Mouse (Mus musculus) thymus, adult 2 months (tissue): ENCODE measurements around the gene Dimt1. TPM values are rescaled to one million over a fixed set of nuclear protein-coding genes. Genes with fewer than 3 reads are reported as not detected.

ENCODE experiments used
- DNase-seq: peaks from one replicate; pipeline ENCODE4 v3.0.0; 2021
- H3K27ac ChIP-seq: fragments of 200-500 bp; 2 replicates; pipeline ENCODE4 v1.5.1; 2012; ENCODE audit warnings: low read length, control low read depth; ENCODE audit not compliant: control insufficient read depth, insufficient read depth
- H3K27me3 ChIP-seq: fragments of 200-500 bp; 2 replicates; pipeline ENCODE4 v1.6.1; 2012; ENCODE audit warnings: mild to moderate bottlenecking, low read length, moderate library complexity, mixed read lengths; ENCODE audit not compliant: control insufficient read depth, insufficient read depth
- H3K36me3 ChIP-seq: fragments of 200-500 bp; 2 replicates; pipeline ENCODE4 v1.6.1; 2012; ENCODE audit warnings: mild to moderate bottlenecking, low read length, moderate library complexity; ENCODE audit not compliant: control insufficient read depth, insufficient read depth
- H3K4me1 ChIP-seq: fragments of 200-500 bp; replicated peaks from 2 replicates; pipeline ENCODE4 v1.6.1; 2012; ENCODE audit warnings: low read length; ENCODE audit not compliant: control insufficient read depth, insufficient read depth
- H3K4me3 ChIP-seq: fragments of 200-500 bp; 2 replicates; pipeline ENCODE4 v1.5.1; 2012; ENCODE audit warnings: mild to moderate bottlenecking, low read length, control low read depth, moderate library complexity; ENCODE audit not compliant: control insufficient read depth, insufficient read depth
- CTCF ChIP-seq: fragments of 200-500 bp; IDR thresholded peaks from 2 replicates; pipeline ENCODE4 v1.5.1; 2012; ENCODE audit warnings: mild to moderate bottlenecking, control low read depth, low read length, moderate library complexity, borderline replicate concordance; ENCODE audit not compliant: control insufficient read depth, poor library complexity, insufficient read depth; ENCODE audit errors: extremely low read depth
- POLR2A ChIP-seq: fragments of 200-500 bp; IDR thresholded peaks from 2 replicates; pipeline ENCODE4 v1.6.1; 2012; ENCODE audit warnings: mild to moderate bottlenecking, low read length, control low read depth, moderate library complexity; ENCODE audit not compliant: control insufficient read depth, poor library complexity, insufficient read depth; ENCODE audit errors: extremely low read depth
- WGBS: fragments of 180-500 bp; shearing (Covaris S2); methylation state at CpG from one replicate; pipeline ENCODE4 v1.1.7; 2018; 5-methylcytosine and 5-hydroxymethylcytosine counted together
- polyA plus RNA-seq: library from polyadenylated mRNA; depleted of rRNA; stranded (reverse); fragments of >200 nt; gene quantifications from 2 replicates; pipeline ENCODE4 v1.2.3, GENCODE M21; 2012; rRNA removed

Gene Dimt1
- polyA plus RNA-seq, 1 experiment = 8.6 TPM

- TF ChIP-seq CTCF = no peak
- TF ChIP-seq POLR2A = no peak
- no peak for DNase-seq
- no peak overlapping the region for H3K27ac ChIP-seq
- H3K4me1 ChIP-seq = peaks cover 3% of the 10 kb centered on the region
- 94% methylated on average over 2 of the region's 2 CpGs for WGBS
- H3K36me3 ChIP-seq = no peaks in the 10 kb centered on the region
- no peak overlapping the region for H3K4me3 ChIP-seq
- H3K27me3 ChIP-seq = no peaks in the 10 kb centered on the region
These were observed 56.3 kb downstream of the Dimt1 start for GRCm38 (mm10) chr13:107003211-107003610.

- WGBS = 97% methylated on average over 4 of the region's 4 CpGs
- no peak overlapping the region for H3K4me3 ChIP-seq
- no peaks in the 10 kb centered on the region for H3K27me3 ChIP-seq
- H3K4me1 ChIP-seq = no peaks in the 10 kb centered on the region
- TF ChIP-seq CTCF (no peak), POLR2A (no peak)
- no peaks in the 10 kb centered on the region for H3K36me3 ChIP-seq
- no peak for DNase-seq
- no peak overlapping the region for H3K27ac ChIP-seq
These were observed 61.2 kb downstream of the Dimt1 start for GRCm38 (mm10) chr13:107008174-107008573.

Other genes starting within 250 kb of the Dimt1 start
- 20.8 and 25.1 TPM in 2 replicates for gene Ipo11, start 10.2 kb upstream of the Dimt1 start, polyA plus RNA-seq
- gene Kif2a, start 75.0 kb downstream of the Dimt1 start, polyA plus RNA-seq = 3.7 and 4.5 TPM in 2 replicates